Mouse (Mus musculus) liver, postnatal 0 days (tissue): ENCODE data around the gene Grm5. TPM values are rescaled to one million over a fixed set of nuclear protein-coding genes. Genes with fewer than 3 reads are reported as not detected.

Experiments used
- ATAC-seq: fragments of 200-750 bp; cut with Nextera tagmentation; 2 replicates; pipeline ENCODE4 v1.8.0; 2017; ENCODE audit warnings: mild to moderate bottlenecking, moderate library complexity
- DNase-seq: peaks from one replicate; pipeline ENCODE4 v3.0.0-alpha.2; 2016
- H3K27ac ChIP-seq: fragments of 300-500 bp; sonication (generic); 2 replicates; pipeline ENCODE4 v1.5.1; 2014; ENCODE audit warnings: antibody characterized with exemption, moderate library complexity, mild to moderate bottlenecking, low read depth
- H3K27me3 ChIP-seq: fragments of 300-500 bp; sonication (generic); 2 replicates; pipeline ENCODE4 v1.6.1; 2014; ENCODE audit warnings: low read length, control low read depth, mixed read lengths; ENCODE audit not compliant: insufficient read depth
- H3K36me3 ChIP-seq: fragments of 300-500 bp; sonication (generic); replicated peaks from 2 replicates; pipeline ENCODE4 v1.6.1; 2014; ENCODE audit warnings: mild to moderate bottlenecking, control low read depth, low read length, moderate library complexity, mixed read lengths; ENCODE audit not compliant: insufficient read depth
- H3K4me1 ChIP-seq: fragments of 300-500 bp; sonication (generic); 2 replicates; pipeline ENCODE4 v1.6.1; 2014; ENCODE audit warnings: antibody characterized with exemption, mild to moderate bottlenecking, control low read depth; ENCODE audit not compliant: insufficient read depth
- H3K4me2 ChIP-seq: fragments of 300-500 bp; sonication (generic); 2 replicates; pipeline ENCODE4 v1.6.1; 2014; ENCODE audit warnings: low read depth, mild to moderate bottlenecking, low read length, moderate library complexity, mixed read lengths
- H3K4me3 ChIP-seq: fragments of 300-500 bp; sonication (generic); 2 replicates; pipeline ENCODE4 v1.5.1; 2014; ENCODE audit warnings: low read depth, low read length
- H3K9ac ChIP-seq: fragments of 300-500 bp; sonication (generic); replicated peaks from 2 replicates; pipeline ENCODE4 v1.6.1; 2014; ENCODE audit warnings: mild to moderate bottlenecking, moderate library complexity
- H3K9me3 ChIP-seq: fragments of 300-500 bp; sonication (generic); 2 replicates; pipeline ENCODE4 v1.6.1; 2016; ENCODE audit warnings: mild to moderate bottlenecking, control low read depth, low read length, mixed read lengths
- CTCF ChIP-seq: sonication (generic); IDR thresholded peaks from 2 replicates; pipeline ENCODE4 v1.5.1; 2016; ENCODE audit warnings: antibody characterized with exemption, low read depth
- EP300 ChIP-seq: IDR thresholded peaks from 2 replicates; pipeline ENCODE4 v1.6.1; 2016; ENCODE audit warnings: antibody characterized with exemption, low read depth, mild to moderate bottlenecking
- WGBS: fragments of 180-500 bp; shearing (Covaris S2); extraction: QIAGEN DNeasy Blood & Tissue Kit; methylation state at CpG from one replicate; pipeline ENCODE4 v1.1.7; 2014; ENCODE audit not compliant: insufficient replicate concordance; 5-methylcytosine and 5-hydroxymethylcytosine counted together
- polyA plus RNA-seq: library from polyadenylated mRNA; unstranded; fragments of >200 nt; fragmentation: Nextera tagmentation; extraction: Ambion mirVana; gene quantifications from 2 replicates; pipeline ENCODE4 v1.2.1, GENCODE M21; 2015

The Grm5 gene
- polyA plus RNA-seq, 1 experiment from 2014 or later: not detected

DNA sequence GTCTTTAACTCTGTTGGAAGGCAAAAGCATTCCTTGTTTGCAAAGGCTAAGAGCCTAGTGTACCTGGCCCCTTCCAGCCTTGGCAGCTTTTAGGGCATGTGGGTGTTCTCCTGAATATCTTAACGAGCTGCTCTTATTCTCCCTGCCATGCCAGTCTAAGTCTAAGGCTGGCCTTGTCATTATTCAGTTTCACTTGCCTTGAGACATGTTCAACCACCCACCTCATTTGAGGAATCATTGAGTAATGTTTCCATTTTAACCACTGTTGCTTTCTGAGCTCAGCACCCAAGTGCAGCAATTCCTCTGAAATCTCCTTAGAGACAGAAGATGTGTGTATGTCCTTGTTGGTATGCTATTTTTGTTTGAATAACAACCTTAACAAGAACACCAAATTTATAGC, 134.7 kb downstream of the Grm5 start:
- no peak overlapping the region for H3K4me2 ChIP-seq
- no peak for ATAC-seq
- H3K4me3 ChIP-seq: no peak overlapping the region
- no peaks in the 10 kb centered on the region for H3K36me3 ChIP-seq
- no peak overlapping the region for H3K27ac ChIP-seq
- TF ChIP-seq CTCF: no peak
- no peak for TF ChIP-seq EP300
- WGBS: 52% methylated on average over 1 of the region's 1 CpGs
- DNase-seq: no peak
- no peak overlapping the region for H3K9ac ChIP-seq
- no peaks in the 10 kb centered on the region for H3K9me3 ChIP-seq
- H3K27me3 ChIP-seq: no peaks in the 10 kb centered on the region
- no peaks in the 10 kb centered on the region for H3K4me1 ChIP-seq

DNA sequence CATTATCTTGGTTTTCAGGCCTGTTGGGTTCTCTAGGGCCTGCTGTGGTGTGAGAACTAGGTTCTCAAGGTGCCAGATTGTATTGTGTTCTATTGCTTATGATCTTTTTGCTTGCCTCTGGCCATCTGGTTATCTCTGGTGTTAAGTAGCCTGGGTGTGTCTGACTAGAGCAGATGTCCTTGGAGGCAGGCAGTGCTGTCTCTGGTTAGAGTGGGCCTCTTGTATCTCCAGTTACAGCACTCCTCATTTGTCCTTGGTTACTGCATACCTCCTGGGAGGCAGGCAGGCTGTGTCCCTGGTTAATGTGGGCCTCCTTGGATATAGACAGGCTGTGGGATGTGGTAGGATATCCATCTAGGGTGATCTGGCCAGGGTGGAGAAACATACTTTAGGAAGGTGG, 150.5 kb downstream of the Grm5 start:
- DNase-seq (no peak), ATAC-seq (no peak)
- no peaks in the 10 kb centered on the region for H3K4me1 ChIP-seq

DNA sequence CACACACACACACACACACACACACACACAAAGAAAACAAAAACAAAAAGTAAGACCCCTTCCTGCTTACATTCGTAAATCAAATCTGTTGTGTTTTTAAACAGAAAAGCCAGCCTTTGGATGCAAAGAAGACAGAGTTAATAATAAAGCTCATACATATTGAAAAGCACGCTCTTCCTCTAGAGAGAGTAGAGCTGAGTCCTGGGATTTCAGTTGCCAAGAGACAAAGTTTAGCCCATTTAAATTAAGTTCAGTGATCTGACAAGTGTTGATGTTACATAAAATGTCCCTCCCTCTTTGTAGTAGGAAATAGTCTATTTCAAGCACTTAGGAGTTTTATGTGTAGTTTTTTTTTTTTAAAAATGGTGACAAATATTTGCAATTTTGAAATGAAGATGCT, 178.0 kb downstream of the Grm5 start:
- TF ChIP-seq EP300: no peak
- TF ChIP-seq CTCF: no peak
- no peaks in the 10 kb centered on the region for H3K9me3 ChIP-seq
- no peaks in the 10 kb centered on the region for H3K4me1 ChIP-seq
- ATAC-seq (no peak), DNase-seq (no peak)
- no peak overlapping the region for H3K27ac ChIP-seq
- H3K36me3 ChIP-seq: no peaks in the 10 kb centered on the region
- no peaks in the 10 kb centered on the region for H3K27me3 ChIP-seq
- H3K4me2 ChIP-seq: no peak overlapping the region
- 71% methylated on average over 2 of the region's 2 CpGs for WGBS
- H3K4me3 ChIP-seq: no peak overlapping the region
- no peak overlapping the region for H3K9ac ChIP-seq

More for the DNA sequence above, 150.5 kb downstream of the Grm5 start:
- Histone ChIP-seq H3K4me3 (no peak overlapping the region), H3K36me3 (no peaks in the 10 kb centered on the region), H3K9ac (no peak overlapping the region), H3K4me2 (no peak overlapping the region), H3K9me3 (no peaks in the 10 kb centered on the region), H3K27ac (no peak overlapping the region), H3K27me3 (no peaks in the 10 kb centered on the region)
- no peak for TF ChIP-seq CTCF
- TF ChIP-seq EP300: no peak

DNA sequence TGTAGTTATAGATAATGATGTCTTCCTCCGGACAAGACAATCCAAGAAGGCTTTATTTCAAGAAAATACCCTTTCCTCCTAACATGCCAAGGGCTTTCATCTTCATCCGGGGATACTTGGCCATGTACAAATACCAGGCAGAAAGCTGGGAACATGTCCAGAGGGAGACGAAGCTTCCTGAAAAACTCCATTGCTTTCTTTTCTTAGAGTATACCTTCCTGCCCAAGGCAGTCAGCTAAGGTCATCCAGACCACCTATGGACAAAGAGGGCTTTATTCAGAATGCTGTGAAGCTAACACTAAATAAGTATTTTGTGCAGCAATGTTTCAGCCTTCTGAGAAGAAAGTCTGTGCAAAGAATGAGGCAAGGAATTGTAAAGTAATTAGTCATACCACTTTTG, 178.4 kb downstream of the Grm5 start:
- H3K36me3 ChIP-seq: no peaks in the 10 kb centered on the region
- H3K27me3 ChIP-seq: no peaks in the 10 kb centered on the region
- H3K4me2 ChIP-seq: no peak overlapping the region
- H3K4me3 ChIP-seq: no peak overlapping the region
- no peak overlapping the region for H3K27ac ChIP-seq
- ATAC-seq (no peak), DNase-seq (no peak)
- WGBS: 57% methylated on average over 3 of the region's 3 CpGs
- no peak overlapping the region for H3K9ac ChIP-seq
- no peaks in the 10 kb centered on the region for H3K4me1 ChIP-seq
- no peak for TF ChIP-seq EP300
- TF ChIP-seq CTCF: no peak
- H3K9me3 ChIP-seq: no peaks in the 10 kb centered on the region

DNA sequence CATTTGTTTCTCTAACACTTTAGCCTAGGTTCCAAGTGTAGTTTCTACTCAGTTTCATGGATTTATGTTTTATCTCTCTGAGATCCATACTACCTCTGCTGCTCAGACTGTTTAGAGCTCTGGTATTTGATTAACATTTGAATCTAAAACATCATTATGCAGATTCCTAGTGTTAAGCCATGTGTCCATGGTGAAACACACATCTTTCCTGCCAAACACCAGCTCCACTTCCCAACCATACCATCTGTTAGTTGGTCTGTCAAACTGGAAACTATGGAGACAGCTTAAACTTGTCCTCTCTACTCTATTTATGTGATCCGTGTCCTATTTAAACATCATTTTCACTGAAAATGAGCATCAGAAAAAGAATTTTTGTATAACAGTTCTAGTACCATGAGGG, 203.6 kb downstream of the Grm5 start:
- H3K4me3 ChIP-seq: no peak overlapping the region
- TF ChIP-seq EP300: no peak
- TF ChIP-seq CTCF: no peak
- DNase-seq (no peak), ATAC-seq (no peak)
- H3K9ac ChIP-seq: no peak overlapping the region
- H3K4me1 ChIP-seq: no peaks in the 10 kb centered on the region
- H3K36me3 ChIP-seq: no peaks in the 10 kb centered on the region
- H3K27me3 ChIP-seq: no peaks in the 10 kb centered on the region
- no peaks in the 10 kb centered on the region for H3K9me3 ChIP-seq
- H3K4me2 ChIP-seq: no peak overlapping the region
- 65% methylated on average over 1 of the region's 1 CpGs for WGBS
- H3K27ac ChIP-seq: no peak overlapping the region

DNA sequence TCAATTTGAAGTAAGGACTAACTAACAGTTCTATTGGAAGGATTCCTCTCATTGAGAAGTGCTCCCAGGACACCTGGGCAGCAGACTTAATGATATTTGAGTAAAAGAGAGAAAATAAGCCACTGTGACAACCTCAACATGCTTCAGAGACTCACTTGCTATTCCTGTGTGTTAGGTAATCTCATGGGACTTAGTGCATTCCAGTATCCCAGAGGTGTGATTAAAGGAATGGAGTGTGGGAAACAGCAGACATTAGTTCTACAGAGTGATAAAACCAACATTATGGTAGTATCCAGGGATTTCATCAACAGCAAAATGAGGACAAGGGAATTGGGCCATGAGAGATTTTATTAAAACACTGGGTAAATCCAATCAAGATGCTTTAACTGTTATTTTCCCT, 205.0 kb downstream of the Grm5 start:
- Histone ChIP-seq H3K4me1 (no peaks in the 10 kb centered on the region), H3K4me3 (no peak overlapping the region), H3K36me3 (no peaks in the 10 kb centered on the region), H3K9ac (no peak overlapping the region), H3K27me3 (no peaks in the 10 kb centered on the region), H3K27ac (no peak overlapping the region), H3K4me2 (no peak overlapping the region), H3K9me3 (no peaks in the 10 kb centered on the region)
- DNase-seq: no peak
- no peak for ATAC-seq
- TF ChIP-seq CTCF (no peak), EP300 (no peak)

DNA sequence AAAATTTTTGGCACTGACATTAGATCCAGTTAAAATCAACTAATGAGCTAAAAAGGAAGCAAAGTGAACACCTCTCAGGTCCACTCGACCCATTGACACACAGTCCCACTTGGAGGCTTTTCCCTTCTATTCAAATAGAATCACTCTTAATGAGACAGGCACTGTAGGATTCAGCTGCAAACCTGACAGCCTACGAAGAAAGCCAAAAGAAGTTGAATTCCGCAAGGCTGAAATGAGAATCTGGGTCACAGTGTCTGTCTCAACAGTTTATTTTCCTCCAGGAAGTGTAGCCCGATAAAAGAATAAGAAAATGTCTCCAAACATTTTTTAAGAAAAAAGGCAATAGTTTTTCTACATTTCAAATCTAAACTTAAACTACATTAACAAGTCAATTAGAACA, 209.9 kb downstream of the Grm5 start:
- no peak overlapping the region for H3K27ac ChIP-seq
- DNase-seq (no peak), ATAC-seq (no peak)
- no peaks in the 10 kb centered on the region for H3K9me3 ChIP-seq
- no peak overlapping the region for H3K4me3 ChIP-seq
- no peak overlapping the region for H3K4me2 ChIP-seq
- 72% methylated on average over 4 of the region's 4 CpGs for WGBS
- no peaks in the 10 kb centered on the region for H3K27me3 ChIP-seq
- TF ChIP-seq EP300 (no peak), CTCF (no peak)
- H3K4me1 ChIP-seq: no peaks in the 10 kb centered on the region
- H3K36me3 ChIP-seq: no peaks in the 10 kb centered on the region
- H3K9ac ChIP-seq: no peak overlapping the region
